Mouse (Mus musculus): ENCODE measurements around the gene Bco2.

DNA sequence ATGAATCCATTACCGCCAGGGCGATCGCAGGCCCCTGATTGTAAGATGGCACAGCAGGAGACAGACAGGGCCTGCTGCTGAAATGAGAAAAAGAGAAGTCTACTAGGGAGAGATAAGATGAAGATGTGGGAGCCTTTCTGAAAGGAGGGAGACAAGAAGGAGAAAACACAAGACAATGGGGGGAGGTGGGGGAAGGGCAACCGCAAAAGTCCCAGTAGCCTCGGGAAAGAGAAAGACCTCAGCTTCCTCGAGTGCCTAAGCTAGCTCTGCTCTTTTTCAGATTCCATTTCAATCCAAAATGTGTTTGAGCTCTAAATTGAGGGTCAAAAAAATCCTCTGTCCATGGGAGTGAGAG is 58.9 kb downstream of the Bco2 start:
- no peak for TF ChIP-seq CTCF (IDR thresholded peaks at IDR 0.05; ENCODE audit: low read depth, low read length)
- TF ChIP-seq POLR2A (IDR thresholded peaks at IDR 0.05; ENCODE audit: extremely low read depth, insufficient read depth, low read length): no peak

All from liver, adult 2 months (tissue).